Mouse (Mus musculus) thymus, adult 2 months (tissue): ENCODE measurements at regions not wholly inside any gene's neighbourhood (a gene's known extent, or its start where the extent isn't known, plus 50 kb on each side); places are given as distances from the start of the nearest gene placed in this dataset.

ENCODE experiments used
- DNase-seq: peaks from one replicate; pipeline ENCODE4 v3.0.0; 2021
- H3K27ac ChIP-seq: fragments of 200-500 bp; 2 replicates; pipeline ENCODE4 v1.5.1; 2012; ENCODE audit warnings: low read length, control low read depth; ENCODE audit not compliant: control insufficient read depth, insufficient read depth
- H3K27me3 ChIP-seq: fragments of 200-500 bp; 2 replicates; pipeline ENCODE4 v1.6.1; 2012; ENCODE audit warnings: mild to moderate bottlenecking, low read length, moderate library complexity, mixed read lengths; ENCODE audit not compliant: control insufficient read depth, insufficient read depth
- H3K36me3 ChIP-seq: fragments of 200-500 bp; 2 replicates; pipeline ENCODE4 v1.6.1; 2012; ENCODE audit warnings: mild to moderate bottlenecking, low read length, moderate library complexity; ENCODE audit not compliant: control insufficient read depth, insufficient read depth
- H3K4me1 ChIP-seq: fragments of 200-500 bp; replicated peaks from 2 replicates; pipeline ENCODE4 v1.6.1; 2012; ENCODE audit warnings: low read length; ENCODE audit not compliant: control insufficient read depth, insufficient read depth
- H3K4me3 ChIP-seq: fragments of 200-500 bp; 2 replicates; pipeline ENCODE4 v1.5.1; 2012; ENCODE audit warnings: mild to moderate bottlenecking, low read length, control low read depth, moderate library complexity; ENCODE audit not compliant: control insufficient read depth, insufficient read depth
- CTCF ChIP-seq: fragments of 200-500 bp; IDR thresholded peaks from 2 replicates; pipeline ENCODE4 v1.5.1; 2012; ENCODE audit warnings: mild to moderate bottlenecking, control low read depth, low read length, moderate library complexity, borderline replicate concordance; ENCODE audit not compliant: control insufficient read depth, poor library complexity, insufficient read depth; ENCODE audit errors: extremely low read depth
- POLR2A ChIP-seq: fragments of 200-500 bp; IDR thresholded peaks from 2 replicates; pipeline ENCODE4 v1.6.1; 2012; ENCODE audit warnings: mild to moderate bottlenecking, low read length, control low read depth, moderate library complexity; ENCODE audit not compliant: control insufficient read depth, poor library complexity, insufficient read depth; ENCODE audit errors: extremely low read depth
- WGBS: fragments of 180-500 bp; shearing (Covaris S2); methylation state at CpG from one replicate; pipeline ENCODE4 v1.1.7; 2018; 5-methylcytosine and 5-hydroxymethylcytosine counted together

DNA sequence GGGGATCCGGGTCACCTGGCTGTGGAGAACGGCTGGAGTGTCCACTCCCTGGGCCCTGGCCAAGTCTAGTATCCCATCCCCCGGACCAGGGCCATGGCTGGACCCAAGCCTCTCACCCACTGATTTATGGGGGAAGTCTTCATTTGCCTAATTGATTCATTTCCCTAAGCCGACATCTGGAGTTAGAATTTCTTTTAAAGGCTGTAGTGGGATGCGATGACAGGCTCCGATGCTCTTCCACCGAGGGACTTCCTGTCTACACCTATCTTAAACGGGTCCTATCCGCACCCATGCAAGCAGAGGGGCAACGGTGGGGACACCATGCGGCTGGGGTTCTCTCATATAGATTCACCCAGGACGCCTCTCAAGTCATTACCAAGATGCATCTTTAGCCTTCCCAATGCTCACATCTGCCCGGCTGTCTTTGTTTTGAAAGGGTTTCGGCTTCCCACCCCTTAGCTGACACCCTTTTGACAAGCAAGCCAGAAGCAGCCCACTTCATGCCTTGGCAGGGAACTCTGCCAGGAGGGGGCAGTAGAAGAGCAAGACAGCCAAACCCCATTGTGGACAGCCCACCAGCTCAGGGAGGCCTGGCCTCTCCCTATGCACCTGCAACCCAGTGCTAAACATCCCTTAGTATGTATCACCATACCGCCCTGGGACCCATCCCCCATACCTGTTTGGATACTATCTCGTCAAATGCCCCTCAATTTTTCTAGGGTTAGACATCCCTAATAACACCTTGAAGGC is 402.4 kb upstream of the 3110018I06Rik start:
- 29% methylated on average over 16 of the region's 16 CpGs for WGBS
- no peak for TF ChIP-seq POLR2A
- TF ChIP-seq CTCF, result peak; percentile 89
- DNase-seq, result peak; percentile 96
- Histone ChIP-seq H3K36me3 (no peaks in the 10 kb centered on the region), H3K4me1 (peaks cover 32% of the 10 kb centered on the region), H3K27ac (peak overlapping the region; percentile 62), H3K27me3 (no peaks in the 10 kb centered on the region), H3K4me3 (peak overlapping the region; percentile 34)

DNA sequence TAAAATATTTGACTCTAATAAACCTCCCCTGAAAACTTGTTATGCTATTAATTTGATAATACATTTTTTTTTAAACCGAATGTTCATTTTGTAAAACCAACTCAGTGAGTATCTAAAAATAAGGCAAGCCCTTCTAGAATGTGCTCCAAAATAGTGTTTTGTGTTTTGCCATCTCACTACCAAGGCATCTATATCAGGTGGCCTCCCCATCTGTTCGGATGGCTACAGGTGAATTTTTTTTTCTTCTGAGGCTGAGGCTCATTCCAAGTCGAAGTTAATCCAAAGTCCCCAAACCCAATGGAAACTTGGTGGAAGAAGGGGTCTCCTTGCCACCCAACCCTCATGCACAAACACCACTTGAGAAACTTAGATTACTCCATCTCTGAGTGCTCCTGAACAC is 396.3 kb upstream of the 3110018I06Rik start:
- Histone ChIP-seq H3K27ac (no peak overlapping the region), H3K4me3 (no peak overlapping the region), H3K4me1 (peaks cover 4% of the 10 kb centered on the region), H3K27me3 (no peaks in the 10 kb centered on the region), H3K36me3 (no peaks in the 10 kb centered on the region)
- TF ChIP-seq POLR2A (no peak), CTCF (no peak)
- no peak for DNase-seq
- 96% methylated on average over 3 of the region's 3 CpGs for WGBS

DNA sequence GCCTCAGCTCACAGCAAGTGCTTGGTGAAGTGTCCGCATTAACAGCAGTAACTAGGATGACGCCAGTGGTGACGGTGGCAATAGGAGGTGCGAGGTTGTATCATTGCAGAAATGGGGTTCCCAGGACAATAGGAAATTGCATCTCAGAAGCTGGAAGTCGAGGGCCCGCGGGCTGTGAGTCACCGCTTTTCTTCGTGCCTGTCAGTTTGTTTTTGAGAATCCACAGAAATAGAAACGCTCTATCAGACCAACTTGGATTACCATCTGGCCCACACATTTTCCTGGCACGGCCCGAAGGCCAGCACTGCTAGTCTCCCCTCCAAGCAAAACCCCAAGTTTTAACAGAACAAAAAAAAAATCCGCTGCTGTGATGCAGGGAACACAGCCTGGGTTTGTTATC is 395.1 kb upstream of the 3110018I06Rik start:
- Histone ChIP-seq H3K4me1 (peaks cover 4% of the 10 kb centered on the region), H3K4me3 (no peak overlapping the region), H3K27ac (no peak overlapping the region), H3K27me3 (no peaks in the 10 kb centered on the region), H3K36me3 (no peaks in the 10 kb centered on the region)
- 96% methylated on average over 13 of the region's 13 CpGs for WGBS
- TF ChIP-seq CTCF (no peak), POLR2A (no peak)
- no peak for DNase-seq

DNA sequence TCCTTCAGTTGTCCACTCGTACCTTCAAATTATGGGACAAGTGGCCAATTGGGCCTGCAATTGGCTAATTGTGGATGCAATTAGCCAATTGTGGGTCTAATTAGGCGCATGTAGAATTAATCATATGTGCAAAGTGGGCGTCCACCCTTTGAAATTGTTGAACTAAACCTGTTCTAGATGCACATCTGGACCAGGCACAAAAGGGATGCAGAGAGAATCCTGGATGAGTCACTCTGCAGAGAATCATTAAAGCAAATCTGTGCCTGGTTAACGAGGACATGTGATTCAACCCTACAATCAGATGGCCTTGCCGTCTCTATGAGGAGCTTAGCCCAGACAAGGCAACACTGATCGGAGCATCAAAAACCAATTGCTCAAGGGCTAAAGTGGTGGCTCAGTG is 393.0 kb upstream of the 3110018I06Rik start:
- H3K27ac ChIP-seq, result no peak overlapping the region
- WGBS, result 95% methylated on average over 6 of the region's 6 CpGs
- H3K36me3 ChIP-seq, result no peaks in the 10 kb centered on the region
- TF ChIP-seq POLR2A (no peak), CTCF (no peak)
- no peak overlapping the region for H3K4me3 ChIP-seq
- H3K27me3 ChIP-seq, result no peaks in the 10 kb centered on the region
- H3K4me1 ChIP-seq, result no peaks in the 10 kb centered on the region
- no peak for DNase-seq

DNA sequence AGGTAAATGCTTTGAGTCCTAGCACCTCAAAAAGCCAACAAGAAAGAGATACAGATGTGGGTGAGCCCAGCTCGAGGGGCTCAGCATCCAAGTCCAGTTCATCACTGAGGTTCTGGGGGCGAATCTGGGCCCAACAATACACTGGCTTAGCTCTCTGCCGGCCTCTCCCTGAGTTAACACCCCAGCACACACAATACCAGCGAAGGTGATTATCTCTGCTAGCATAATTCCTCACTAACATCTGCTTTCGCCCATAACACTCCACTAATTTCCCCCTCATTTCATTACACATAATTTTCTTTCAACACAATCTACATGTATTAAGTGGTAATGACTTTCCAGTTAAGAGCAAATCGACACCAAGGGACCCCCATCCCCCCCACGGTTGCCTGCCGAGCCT is 383.9 kb upstream of the 3110018I06Rik start:
- peaks cover 6% of the 10 kb centered on the region; the same call in 1 of the 2 replicates for H3K4me1 ChIP-seq
- no peak overlapping the region for H3K27ac ChIP-seq
- no peaks in the 10 kb centered on the region for H3K36me3 ChIP-seq
- WGBS, result 76% methylated on average over 8 of the region's 8 CpGs
- no peaks in the 10 kb centered on the region for H3K27me3 ChIP-seq
- H3K4me3 ChIP-seq, result no peak overlapping the region
- no peak for TF ChIP-seq POLR2A
- no peak for TF ChIP-seq CTCF
- no peak for DNase-seq

DNA sequence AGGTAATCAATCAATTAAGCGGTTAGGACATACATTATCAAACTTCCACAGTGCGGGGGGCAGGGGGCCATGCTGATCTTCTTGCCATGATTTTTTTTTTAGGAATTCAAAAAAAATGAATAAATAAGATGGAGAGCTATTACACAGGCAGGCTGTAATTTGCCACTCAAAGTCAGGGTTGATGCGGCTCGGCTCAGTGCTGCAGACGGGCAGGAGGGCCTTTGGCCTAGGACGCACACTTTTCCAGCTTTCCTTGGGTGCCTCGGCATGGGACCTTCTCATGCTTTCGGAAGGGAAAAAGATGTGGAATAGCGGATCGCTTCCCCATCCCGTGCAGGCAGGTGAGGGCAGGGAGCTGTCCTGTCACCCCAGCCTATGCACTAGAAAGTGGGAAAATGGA is 383.4 kb upstream of the 3110018I06Rik start:
- no peaks in the 10 kb centered on the region for H3K36me3 ChIP-seq
- H3K27ac ChIP-seq, result no peak overlapping the region
- TF ChIP-seq CTCF (no peak), POLR2A (no peak)
- DNase-seq, result no peak
- no peaks in the 10 kb centered on the region for H3K27me3 ChIP-seq
- H3K4me3 ChIP-seq, result no peak overlapping the region
- WGBS, result 94% methylated on average over 11 of the region's 11 CpGs
- H3K4me1 ChIP-seq, result peaks cover 6% of the 10 kb centered on the region; the same call in 1 of the 2 replicates

DNA sequence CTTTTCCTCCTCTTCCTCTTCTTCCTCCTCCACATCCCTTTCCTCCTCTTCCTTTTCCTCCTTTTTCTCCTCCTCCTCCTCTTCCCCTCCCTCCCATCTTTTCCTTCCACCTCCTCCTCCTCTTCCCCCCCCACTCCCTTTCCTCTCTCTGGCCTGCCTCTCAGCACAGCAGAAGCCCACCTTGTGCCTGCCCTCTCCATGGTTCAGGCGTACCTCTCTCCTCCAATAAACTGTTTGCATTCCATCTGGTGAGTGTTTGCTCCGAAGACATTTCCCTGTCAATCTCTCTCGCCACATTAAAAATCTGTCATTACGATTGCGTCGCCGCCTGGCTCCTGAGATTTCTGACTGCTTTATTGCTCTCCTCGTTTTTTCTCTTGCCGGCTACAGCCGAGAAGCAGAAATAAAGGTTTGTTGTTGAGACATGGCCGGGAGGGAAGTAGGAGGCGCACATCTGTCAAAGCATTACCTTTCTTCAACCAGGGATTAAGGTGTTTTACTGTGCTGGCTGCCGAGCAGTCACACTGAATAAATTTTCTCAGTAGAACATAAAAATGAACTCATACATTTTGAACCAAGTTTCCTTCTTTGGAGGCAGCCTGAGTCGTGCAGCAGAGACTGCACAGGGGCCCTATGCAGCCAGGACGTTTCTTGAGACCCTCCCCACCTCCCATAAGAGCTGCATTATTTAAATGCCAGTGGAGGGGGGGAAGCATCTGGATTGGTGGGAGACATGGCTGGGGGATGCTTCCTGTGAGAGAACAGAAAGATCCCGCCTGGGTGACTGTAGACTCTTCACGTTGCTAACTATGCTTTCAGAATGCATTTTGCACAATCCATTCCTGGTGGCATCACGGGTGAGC is 376.3 kb upstream of the 3110018I06Rik start:
- TF ChIP-seq POLR2A (no peak), CTCF (no peak)
- Histone ChIP-seq H3K27ac (no peak overlapping the region), H3K4me1 (peaks cover 15% of the 10 kb centered on the region), H3K4me3 (no peak overlapping the region), H3K27me3 (no peaks in the 10 kb centered on the region), H3K36me3 (no peaks in the 10 kb centered on the region)
- WGBS, result 88% methylated on average over 18 of the region's 18 CpGs
- DNase-seq, result no peak
